Mouse (Mus musculus) neural tube, embryonic 14.5 days (tissue): Measurements from ENCODE around the gene Dlg4. TPM values are rescaled to one million over a fixed set of nuclear protein-coding genes. Genes with fewer than 3 reads are reported as not detected.
A peak's percentile ranks its signal among the peaks of the same experiment; 100 is the strongest.

Experiments used
- ATAC-seq: fragments of 200-750 bp; cut with Nextera tagmentation; 2 replicates; pipeline ENCODE4 v1.8.0; 2017; ENCODE audit warnings: low read depth, mild to moderate bottlenecking, moderate TSS enrichment, moderate library complexity
- H3K27ac ChIP-seq: fragments of 300-500 bp; sonication (generic); 2 replicates; pipeline ENCODE4 v1.5.1; 2014; ENCODE audit warnings: low read depth, mild to moderate bottlenecking, control low read depth, low read length, moderate library complexity, mixed read lengths
- H3K27me3 ChIP-seq: fragments of 300-500 bp; sonication (generic); 2 replicates; pipeline ENCODE4 v1.6.1; 2014; ENCODE audit warnings: low read length; ENCODE audit not compliant: control insufficient read depth, insufficient read depth
- H3K36me3 ChIP-seq: fragments of 300-500 bp; sonication (generic); 2 replicates; pipeline ENCODE4 v1.6.1; 2014; ENCODE audit warnings: low read length, mixed read lengths; ENCODE audit not compliant: control insufficient read depth, insufficient read depth
- H3K4me1 ChIP-seq: fragments of 300-500 bp; sonication (generic); 2 replicates; pipeline ENCODE4 v1.6.1; 2014; ENCODE audit warnings: low read length; ENCODE audit not compliant: control insufficient read depth, insufficient read depth
- H3K4me2 ChIP-seq: fragments of 300-500 bp; sonication (generic); 2 replicates; pipeline ENCODE4 v1.6.1; 2014; ENCODE audit warnings: mild to moderate bottlenecking, low read depth, low read length, control low read depth
- H3K4me3 ChIP-seq: fragments of 300-500 bp; sonication (generic); 2 replicates; pipeline ENCODE4 v1.5.1; 2014; ENCODE audit warnings: low read depth, low read length, control low read depth, mixed read lengths
- H3K9ac ChIP-seq: fragments of 300-500 bp; sonication (generic); replicated peaks from 2 replicates; pipeline ENCODE4 v1.6.1; 2014; ENCODE audit warnings: low read depth, mild to moderate bottlenecking, control low read depth, low read length, mixed read lengths
- H3K9me3 ChIP-seq: fragments of 300-500 bp; sonication (generic); 2 replicates; pipeline ENCODE4 v1.6.1; 2016; ENCODE audit warnings: low read length; ENCODE audit not compliant: control insufficient read depth
- WGBS: fragments of 180-500 bp; shearing (Covaris S2); extraction: QIAGEN DNeasy Blood & Tissue Kit; methylation state at CpG from one replicate; pipeline ENCODE4 v1.1.7; 2014; 5-methylcytosine and 5-hydroxymethylcytosine counted together
- polyA plus RNA-seq: library from polyadenylated mRNA; unstranded; fragments of >200 nt; fragmentation: Nextera tagmentation; extraction: Ambion mirVana; gene quantifications from 2 replicates; pipeline ENCODE4 v1.2.1, GENCODE M21; 2014

Dlg4 gene
- polyA plus RNA-seq, 1 experiment from 2014 or later, result 31.6 TPM

DNA sequence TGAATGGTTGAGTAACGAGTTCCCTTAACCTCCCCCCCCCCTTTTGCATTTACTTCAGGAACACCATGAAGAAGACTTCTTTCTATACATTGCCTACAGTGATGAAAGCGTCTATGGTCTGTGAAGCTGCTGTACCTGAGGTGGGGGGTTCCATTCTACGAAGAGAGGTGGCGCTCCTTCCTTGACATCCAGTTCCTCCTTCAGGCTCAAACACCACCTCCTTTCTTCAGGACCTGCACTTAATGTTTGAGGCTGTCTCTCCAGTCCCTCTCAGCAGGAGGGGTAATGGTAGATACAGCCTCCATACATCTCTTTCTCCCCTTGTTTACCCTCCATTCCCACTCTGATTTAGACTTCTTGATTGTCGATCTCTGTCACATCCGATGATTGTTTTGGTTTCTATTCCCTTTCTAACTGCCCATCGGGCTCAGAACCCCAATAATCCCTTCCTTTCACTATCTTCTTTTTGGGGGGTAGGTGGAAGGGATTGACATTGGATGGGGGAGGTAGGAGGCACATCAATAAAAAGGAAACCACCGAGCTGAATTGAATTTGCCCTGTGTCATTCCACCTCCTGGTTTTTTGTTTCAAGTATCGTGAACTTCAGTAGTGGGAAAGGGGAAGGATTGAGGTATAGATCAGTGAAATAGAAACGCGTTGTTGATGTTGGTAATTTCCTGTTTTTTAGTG is 22.2 kb upstream of the Dlg4 start:
- H3K27me3 ChIP-seq, result no peaks in the 10 kb centered on the region
- H3K27ac ChIP-seq, result no peak overlapping the region
- no peak overlapping the region for H3K4me3 ChIP-seq
- peaks cover 36% of the 10 kb centered on the region for H3K36me3 ChIP-seq
- no peak overlapping the region for H3K9ac ChIP-seq
- H3K4me1 ChIP-seq, result peaks cover 22% of the 10 kb centered on the region; the same call in 1 of the 2 replicates
- ATAC-seq, result no peak
- H3K9me3 ChIP-seq, result no peaks in the 10 kb centered on the region
- 85% methylated on average over 11 of the region's 11 CpGs for whole genome bisulfite sequencing
- H3K4me2 ChIP-seq, result no peak overlapping the region

DNA sequence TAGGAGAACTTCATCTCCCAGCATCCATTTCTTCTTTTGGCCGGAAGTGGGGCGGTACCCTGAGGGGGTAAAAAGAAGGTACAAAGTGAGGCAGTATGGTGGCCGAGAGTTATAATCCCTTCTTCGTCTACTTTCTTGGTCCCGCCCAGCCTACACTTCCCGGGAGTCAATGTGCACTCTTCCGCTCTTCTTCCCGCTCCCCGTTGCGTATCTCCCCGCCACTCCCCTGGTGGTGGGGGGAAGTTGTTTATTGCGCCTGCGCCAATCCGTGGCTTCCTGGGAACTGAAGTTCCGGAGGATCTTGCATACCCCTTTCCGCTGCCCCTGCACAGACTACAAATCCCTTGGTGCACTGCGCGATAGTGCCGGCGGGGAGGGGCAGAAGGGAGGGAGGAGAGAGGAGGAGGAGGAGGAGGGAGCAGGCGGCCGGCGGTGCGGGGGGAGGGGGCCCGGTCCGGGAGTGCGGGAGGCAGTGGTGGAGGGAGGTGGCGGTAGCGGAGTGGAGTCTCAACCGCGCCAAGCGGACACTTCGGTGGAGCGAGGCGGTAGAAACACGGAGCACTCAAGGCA is 21.3 kb upstream of the Dlg4 start, which contains the start of gene Phf23:
Gene Phf23 (plus strand): TSS at position 387 of the 570 bp plus-strand sequence.
- H3K4me2 ChIP-seq, result peak within 1 kb of the TSS; percentile 64
- H3K4me3 ChIP-seq, result peak within 1 kb of the TSS; percentile 85
- H3K4me1 ChIP-seq, result peaks cover 24% of the 10 kb centered on the region; the same call in 1 of the 2 replicates
- WGBS, result 0% methylated on average over 36 of the region's 36 CpGs
- no peaks in the 10 kb centered on the region for H3K27me3 ChIP-seq
- peak within 1 kb of the TSS; percentile 78 for H3K9ac ChIP-seq
- peak; percentile 78 for ATAC-seq
- no peaks in the 10 kb centered on the region for H3K9me3 ChIP-seq
- H3K27ac ChIP-seq, result peak within 1 kb of the TSS; percentile 93
- H3K36me3 ChIP-seq, result peaks cover 34% of the 10 kb centered on the region

DNA sequence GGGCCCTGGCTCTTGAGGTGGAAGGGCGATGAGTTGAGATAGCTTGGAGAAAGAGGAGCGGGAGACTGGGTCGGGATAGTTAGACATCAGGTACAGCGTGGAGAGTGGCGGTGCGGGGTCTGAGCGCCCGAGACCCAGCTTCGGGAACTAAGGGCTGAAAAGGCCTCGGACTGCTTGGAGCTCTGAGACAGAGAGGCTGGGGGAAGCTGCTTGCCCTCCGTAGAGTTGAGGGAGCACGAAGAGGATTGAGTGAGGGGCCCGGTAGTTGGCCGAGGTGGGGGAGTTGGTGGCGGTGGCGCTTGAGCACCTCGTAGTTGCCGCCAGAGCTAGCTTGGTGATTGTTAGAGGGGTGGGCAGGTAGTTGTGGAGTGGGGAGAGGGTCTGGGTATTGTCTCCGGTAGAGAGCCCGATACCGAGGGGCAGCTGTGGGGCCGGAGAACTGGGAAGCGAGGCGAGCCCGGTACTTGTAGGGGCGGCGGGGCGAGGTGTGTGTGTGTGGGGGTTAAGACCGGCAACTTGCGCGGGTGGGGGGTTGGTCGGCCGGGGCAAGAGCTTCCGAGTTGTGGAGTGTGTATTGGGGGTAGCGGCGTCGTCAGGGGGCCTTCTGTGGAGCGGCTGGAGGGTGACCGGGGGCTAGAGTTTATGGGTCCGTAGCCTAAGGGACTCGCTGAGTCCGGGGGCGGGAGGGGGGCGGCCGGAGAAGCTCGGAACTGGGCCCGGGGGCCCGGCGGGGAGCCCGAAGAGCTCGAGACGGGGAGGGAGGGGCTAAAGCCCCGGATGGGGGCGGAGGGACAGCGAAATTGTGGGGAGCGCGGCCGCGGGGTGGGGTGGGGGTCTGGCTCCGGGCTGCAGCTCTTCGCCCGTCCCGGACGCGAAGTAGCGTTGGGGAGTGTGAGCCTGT is 20.3 kb upstream of the Dlg4 start:
- Histone ChIP-seq H3K9ac (peak overlapping the region; percentile 78), H3K27ac (peak overlapping the region; percentile 93), H3K9me3 (no peaks in the 10 kb centered on the region), H3K4me2 (peak overlapping the region; percentile 64), H3K27me3 (no peaks in the 10 kb centered on the region), H3K36me3 (peaks cover 34% of the 10 kb centered on the region), H3K4me3 (peak overlapping the region; percentile 85), H3K4me1 (peaks cover 22% of the 10 kb centered on the region; the same call in 1 of the 2 replicates)
- ATAC-seq, result peak; percentile 1
- WGBS, result 1% methylated on average over 65 of the region's 66 CpGs

DNA sequence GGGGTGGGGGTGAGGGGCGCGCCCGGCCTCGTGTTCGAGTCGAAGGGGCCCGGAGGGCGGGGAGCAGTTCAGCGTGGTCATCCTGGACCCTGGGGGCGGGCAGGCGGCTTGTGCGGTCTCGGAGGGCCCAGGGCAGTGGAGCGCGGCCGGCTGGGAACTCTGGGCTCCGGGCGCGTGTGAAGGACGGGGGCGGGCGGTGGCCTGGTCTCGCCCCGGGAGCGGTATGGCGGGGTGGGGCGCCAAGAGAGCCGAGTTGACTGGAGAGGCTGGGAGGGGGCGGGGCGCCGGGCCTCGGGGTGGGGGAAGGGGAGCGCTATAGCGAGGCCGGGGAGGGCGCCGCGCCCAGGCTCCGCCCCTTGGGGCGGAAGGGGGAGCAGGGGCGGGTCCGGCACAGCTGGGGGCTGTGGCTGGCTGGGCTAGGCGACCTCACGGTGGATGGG is 19.7 kb upstream of the Dlg4 start:
- H3K36me3 ChIP-seq, result peaks cover 34% of the 10 kb centered on the region
- peak overlapping the region; percentile 85 for H3K4me3 ChIP-seq
- ATAC-seq, result no peak
- peak overlapping the region; percentile 78 for H3K9ac ChIP-seq
- peak overlapping the region; percentile 93 for H3K27ac ChIP-seq
- H3K4me2 ChIP-seq, result peak overlapping the region; percentile 64
- no peaks in the 10 kb centered on the region for H3K27me3 ChIP-seq
- peaks cover 29% of the 10 kb centered on the region for H3K4me1 ChIP-seq
- H3K9me3 ChIP-seq, result no peaks in the 10 kb centered on the region
- WGBS, result 2% methylated on average over 26 of the region's 44 CpGs

DNA sequence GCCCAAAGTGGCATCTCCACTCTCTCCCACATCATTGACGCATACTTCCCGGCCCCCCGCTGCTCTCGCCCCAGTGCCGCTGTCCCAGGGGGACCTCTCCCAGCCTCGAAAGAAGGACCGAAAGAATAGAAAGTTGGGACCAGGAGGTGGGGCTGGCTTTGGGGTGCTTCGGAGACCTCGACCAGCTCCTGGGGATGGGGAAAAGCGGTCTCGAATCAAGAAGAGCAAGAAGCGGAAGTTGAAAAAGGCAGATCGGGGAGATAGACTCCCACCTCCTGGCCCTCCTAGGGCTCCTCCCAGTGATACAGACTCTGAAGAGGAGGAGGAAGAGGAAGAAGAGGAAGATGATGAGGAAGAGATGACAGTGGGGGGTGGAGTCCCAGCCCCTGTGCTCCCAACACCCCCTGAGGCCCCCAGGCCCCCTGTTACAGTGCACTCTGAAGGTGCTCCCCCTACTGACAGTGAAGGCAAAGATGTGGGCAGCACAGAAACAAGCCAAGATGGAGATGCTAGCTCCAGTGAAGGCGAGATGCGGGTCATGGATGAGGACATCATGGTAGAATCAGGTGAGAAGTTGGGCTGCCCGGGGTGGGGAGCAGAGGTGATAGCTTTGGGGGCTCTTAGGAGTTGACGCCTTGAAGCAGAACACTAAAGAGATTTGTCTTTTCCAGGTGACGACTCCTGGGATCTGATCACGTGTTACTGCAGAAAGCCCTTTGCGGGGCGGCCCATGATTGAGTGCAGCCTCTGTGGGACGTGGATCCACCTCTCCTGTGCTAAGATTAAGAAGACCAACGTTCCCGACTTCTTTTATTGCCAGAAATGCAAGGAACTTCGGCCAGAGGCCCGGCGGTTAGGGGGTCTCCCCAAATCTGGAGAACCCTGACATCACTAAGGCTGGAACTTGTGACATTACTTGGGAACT is 17.9 kb upstream of the Dlg4 start:
- WGBS, result 94% methylated on average over 27 of the region's 27 CpGs
- peaks cover 35% of the 10 kb centered on the region for H3K4me1 ChIP-seq
- no peak overlapping the region for H3K4me3 ChIP-seq

DNA sequence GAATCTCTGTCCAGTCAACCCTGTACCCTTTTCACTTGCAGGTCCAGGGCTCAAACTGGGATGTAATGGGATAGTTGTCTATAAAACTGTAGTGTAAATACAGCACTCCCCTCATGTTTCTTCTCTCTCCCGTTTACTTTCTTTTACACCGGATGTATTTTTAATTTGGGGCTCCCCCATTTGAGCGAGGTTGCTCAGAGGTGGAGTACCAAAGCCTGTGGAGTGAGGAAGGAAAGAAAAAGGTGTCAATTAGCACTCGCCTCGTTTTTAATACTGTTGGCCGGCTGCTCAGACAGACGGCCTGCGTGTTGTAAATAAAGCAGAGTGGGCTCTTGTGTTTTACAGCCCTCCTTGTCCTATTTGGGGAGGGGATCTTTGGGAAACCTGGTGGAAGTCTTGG is 17.1 kb upstream of the Dlg4 start:
- Histone ChIP-seq H3K4me3 (no peak overlapping the region), H3K27me3 (no peaks in the 10 kb centered on the region), H3K9ac (no peak overlapping the region), H3K4me1 (peaks cover 35% of the 10 kb centered on the region), H3K36me3 (peaks cover 19% of the 10 kb centered on the region), H3K9me3 (no peaks in the 10 kb centered on the region), H3K4me2 (peak overlapping the region; percentile 24; the same call in 1 of the 2 replicates), H3K27ac (no peak overlapping the region)
- ATAC-seq, result no peak
- WGBS, result 75% methylated on average over 8 of the region's 8 CpGs

More for the DNA sequence above, 17.9 kb upstream of the Dlg4 start:
- Histone ChIP-seq H3K36me3 (peaks cover 27% of the 10 kb centered on the region), H3K9me3 (no peaks in the 10 kb centered on the region), H3K27me3 (no peaks in the 10 kb centered on the region), H3K4me2 (no peak overlapping the region), H3K27ac (no peak overlapping the region), H3K9ac (no peak overlapping the region)
- ATAC-seq, result no peak

DNA sequence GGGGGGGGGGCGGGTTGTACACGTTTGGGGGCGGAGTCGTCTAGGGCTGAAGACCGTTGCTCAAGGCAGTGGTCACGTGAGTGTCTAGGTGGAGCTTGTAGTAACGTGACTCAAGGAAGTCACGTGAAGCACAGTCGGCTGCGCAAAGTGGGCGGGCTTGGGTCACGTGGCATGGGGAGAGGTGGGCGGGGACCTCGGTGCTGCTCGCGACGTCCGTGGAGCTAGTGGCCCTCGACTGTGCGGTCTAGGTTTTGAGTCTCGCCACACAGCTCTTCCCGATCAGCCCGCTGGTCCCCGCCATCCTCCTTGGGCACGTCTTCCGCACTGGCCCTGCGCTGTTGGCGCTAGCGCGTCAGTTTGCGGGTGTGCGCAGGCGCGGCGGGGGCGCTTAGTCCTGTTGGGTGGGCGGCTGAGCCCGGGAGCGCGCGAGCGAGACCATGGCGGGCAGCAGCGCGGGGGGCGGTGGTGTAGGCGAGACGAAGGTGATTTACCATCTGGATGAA is 16.3 kb upstream of the Dlg4 start, which contains the start of gene Dvl2:
Gene Dvl2 (plus strand): TSS at position 200 of the 503 bp plus-strand sequence.
- no peaks in the 10 kb centered on the region for H3K9me3 ChIP-seq
- peaks cover 23% of the 10 kb centered on the region for H3K36me3 ChIP-seq
- peak within 1 kb of the TSS; percentile 46 for H3K4me2 ChIP-seq
- peaks cover 35% of the 10 kb centered on the region for H3K4me1 ChIP-seq
- H3K27me3 ChIP-seq, result no peaks in the 10 kb centered on the region
- peak within 1 kb of the TSS; percentile 69 for H3K9ac ChIP-seq
- H3K27ac ChIP-seq, result peak within 1 kb of the TSS; percentile 93
- peak within 1 kb of the TSS; percentile 75 for H3K4me3 ChIP-seq
- ATAC-seq, result peak; percentile 61
- under 1% methylated on average over 41 of the region's 48 CpGs for WGBS

DNA sequence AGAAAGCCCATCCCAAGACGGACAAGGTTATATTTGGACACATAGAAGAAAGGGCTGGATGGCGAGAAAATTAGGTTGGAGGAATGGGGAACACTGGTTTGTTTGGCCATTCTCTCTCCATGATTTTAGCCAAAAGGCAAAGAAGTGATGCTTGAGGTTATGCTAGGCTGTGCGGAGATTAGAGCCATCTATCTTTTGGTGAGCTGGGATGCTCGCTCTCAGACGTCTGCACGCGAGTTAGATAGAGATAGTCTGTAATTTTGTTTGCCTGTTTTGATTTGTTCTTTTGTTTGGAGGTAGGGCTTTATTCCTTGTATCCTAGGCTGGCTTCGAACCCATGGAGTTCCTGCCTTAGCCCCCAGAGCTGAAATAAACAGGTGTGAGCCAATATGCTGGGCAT is 15.6 kb upstream of the Dlg4 start:
- WGBS, result 9% methylated on average over 8 of the region's 8 CpGs
- ATAC-seq, result no peak
- H3K27me3 ChIP-seq, result no peaks in the 10 kb centered on the region

More for the DNA sequence above, 15.6 kb upstream of the Dlg4 start:
- peak overlapping the region; percentile 69 for H3K9ac ChIP-seq
- H3K4me2 ChIP-seq, result peak overlapping the region; percentile 46
- peaks cover 29% of the 10 kb centered on the region for H3K36me3 ChIP-seq
- H3K4me1 ChIP-seq, result peaks cover 35% of the 10 kb centered on the region
- H3K9me3 ChIP-seq, result no peaks in the 10 kb centered on the region
- peak overlapping the region; percentile 75 for H3K4me3 ChIP-seq
- peak overlapping the region; percentile 93 for H3K27ac ChIP-seq
